Mouse (Mus musculus): Measurements from ENCODE around the gene Tex45.
A peak's percentile ranks its signal among the peaks of the same experiment; 100 is the strongest.

Tex45 gene

DNA sequence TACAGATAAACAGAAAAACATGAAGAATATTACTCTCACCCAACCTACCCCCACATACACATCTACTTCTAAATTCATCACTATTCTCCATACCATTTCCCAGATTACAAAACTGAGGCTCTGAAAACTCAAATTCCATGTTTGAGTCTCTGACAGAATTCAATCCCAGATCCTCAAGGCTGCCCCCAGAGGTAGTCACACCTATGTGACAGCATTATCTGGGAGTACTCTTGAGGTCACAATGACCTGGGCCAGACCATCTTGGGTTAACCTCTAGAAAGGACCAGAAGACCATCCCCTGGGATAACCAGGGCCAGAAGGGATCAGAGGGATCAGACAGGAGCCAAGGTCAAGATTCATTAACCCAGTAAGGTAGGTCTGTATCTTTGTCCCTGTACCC is at the start of gene Tex45:
Tex45 (plus strand) TSS at position 301 of the 400 bp plus-strand sequence.
- DNase-seq (ENCODE audit: extremely low spot score, low read depth, low spot score), result no peak

DNA sequence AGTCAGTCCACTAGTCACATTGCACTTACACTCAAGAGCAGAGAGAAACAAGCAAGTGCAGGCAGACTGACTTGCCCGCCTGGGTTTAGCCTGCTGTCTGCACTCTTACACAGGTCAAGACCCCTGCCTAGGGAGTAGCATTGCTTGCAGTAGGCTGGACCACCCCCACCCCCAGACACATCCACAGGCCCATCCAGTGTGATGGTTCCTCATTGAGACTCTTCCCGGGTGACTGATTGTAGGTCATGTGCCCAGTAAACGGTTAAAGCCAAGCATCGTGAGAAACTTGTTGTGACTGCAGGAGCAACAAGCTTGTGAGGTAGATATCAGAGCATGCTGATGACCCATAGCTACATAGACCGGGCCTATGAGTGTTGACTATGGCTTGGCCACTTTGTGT is 49.2 kb upstream of the Tex45 start:
- DNase-seq (ENCODE audit: extremely low spot score, low read depth, low spot score), result no peak

DNA sequence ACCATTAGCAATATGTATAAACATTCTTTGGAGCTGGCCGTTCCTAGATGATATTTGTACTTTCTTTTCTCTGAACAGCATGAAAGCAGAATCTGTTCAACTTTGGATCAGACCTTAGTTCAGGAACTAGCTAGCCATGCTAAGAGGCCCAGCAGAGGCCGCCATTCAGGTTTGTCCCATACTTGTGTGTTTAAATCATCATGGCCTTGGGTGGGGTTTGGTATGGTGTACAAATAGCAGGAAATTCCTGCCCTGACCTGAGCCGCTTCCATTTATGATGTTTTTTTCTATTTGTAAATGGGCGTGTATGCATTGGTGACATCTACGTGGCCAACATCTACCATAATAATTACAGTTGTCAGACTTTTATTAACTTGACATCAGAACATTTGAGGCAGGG is 45.4 kb upstream of the Tex45 start:
- no peak for DNase-seq (ENCODE audit: extremely low spot score, low read depth, low spot score)

DNA sequence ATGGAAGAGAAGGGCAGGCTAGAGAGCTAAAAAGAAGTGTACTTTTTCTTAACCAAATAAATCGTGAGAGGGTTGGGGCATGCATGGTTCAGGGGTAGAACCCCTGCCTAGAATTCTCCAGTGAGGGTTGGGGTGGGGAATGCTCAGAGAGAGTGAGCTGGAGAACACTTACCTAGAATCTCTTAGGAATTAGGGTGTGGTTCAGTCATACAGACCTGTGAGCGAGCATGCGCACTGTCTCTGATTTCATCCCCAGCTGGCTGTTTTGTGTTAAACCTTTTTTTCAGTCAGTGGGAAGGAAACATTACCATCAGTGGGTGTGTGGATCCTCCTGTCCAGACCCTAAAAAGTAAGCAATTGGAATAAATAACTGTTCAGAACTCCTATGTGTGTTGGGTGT is 44.5 kb upstream of the Tex45 start:
- DNase-seq (ENCODE audit: extremely low spot score, low read depth, low spot score), result no peak

DNA sequence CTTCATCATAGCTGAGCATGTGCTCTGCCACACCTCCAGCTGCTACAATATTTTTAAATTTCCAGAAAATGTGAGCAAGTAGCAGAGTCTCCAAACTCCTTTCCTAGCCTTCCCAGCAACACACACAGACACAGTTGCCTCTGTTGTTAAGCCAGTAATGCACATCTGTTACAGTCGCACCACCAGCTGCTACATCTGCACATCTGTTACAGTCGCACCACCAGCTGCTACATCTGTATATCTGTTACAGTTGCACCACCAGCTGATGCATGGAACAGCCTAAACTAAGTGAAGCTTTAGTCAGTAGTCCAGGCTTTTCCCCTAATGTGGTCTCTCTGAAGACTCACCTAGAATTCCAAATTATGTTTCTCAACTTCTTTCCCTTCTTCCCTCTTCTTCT is 42.2 kb upstream of the Tex45 start:
- no peak for DNase-seq (ENCODE audit: extremely low spot score, low read depth, low spot score)

DNA sequence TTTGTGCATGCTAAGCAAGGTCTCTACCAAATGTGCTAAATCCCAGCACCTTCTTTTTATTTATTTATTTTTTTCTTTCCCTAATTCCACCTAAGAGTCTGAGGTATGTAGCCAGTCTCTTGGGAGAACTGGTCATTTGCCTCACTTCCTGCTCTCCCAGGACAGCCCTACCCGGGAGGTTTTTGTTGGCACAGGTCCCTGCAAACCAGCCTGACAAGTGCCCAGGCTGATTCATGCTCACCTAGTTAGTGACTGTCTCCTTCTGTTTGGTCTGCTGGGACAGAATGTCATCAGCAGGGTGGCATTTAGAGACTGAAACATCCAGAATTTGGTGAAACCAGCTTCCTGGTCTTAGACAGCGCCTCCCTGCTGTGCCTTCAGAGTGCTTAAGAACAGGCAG is 40.7 kb upstream of the Tex45 start:
- DNase-seq (ENCODE audit: extremely low spot score, low read depth, low spot score), result no peak

DNA sequence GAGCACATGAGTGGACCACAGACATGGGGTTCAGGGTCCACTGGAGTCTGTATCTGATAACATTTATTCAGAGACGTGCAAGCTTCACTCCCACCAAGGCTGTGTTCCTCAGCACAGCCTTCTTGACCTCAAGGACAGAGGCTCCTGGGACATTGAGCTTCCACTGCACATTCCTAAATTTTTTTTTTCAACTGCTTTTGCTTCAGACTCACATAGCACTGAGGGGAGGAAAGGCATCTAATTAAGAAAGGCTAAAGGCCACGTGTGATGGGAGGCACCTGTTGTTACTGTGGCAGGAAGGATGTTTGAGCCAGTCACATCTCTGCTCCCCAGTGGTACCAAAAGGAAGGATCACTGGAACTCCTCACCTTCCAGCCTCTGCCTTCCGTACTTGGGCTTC is 39.5 kb upstream of the Tex45 start:
- no peak for DNase-seq (ENCODE audit: extremely low spot score, low read depth, low spot score)

DNA sequence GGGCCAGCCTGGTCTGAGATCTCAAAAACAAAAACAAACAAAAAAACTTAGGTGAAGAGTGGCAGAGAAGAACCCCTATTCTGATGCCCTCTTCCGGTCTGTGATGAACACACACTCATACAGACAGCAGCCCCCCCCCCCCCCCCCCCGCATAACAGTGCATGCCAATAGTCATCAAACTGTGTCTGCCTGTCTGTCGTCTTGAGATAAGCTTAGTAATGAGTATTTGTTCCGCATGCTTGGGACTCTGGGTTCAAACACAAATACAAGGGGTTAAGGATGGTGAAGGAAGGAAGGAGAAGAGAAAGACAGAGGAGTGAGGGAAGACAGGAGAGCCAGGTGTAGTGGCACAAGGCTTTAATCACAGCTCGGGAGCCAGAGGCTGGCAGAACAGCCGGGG is 34.2 kb upstream of the Tex45 start:
- DNase-seq (ENCODE audit: extremely low spot score, low read depth, low spot score), result no peak

DNA sequence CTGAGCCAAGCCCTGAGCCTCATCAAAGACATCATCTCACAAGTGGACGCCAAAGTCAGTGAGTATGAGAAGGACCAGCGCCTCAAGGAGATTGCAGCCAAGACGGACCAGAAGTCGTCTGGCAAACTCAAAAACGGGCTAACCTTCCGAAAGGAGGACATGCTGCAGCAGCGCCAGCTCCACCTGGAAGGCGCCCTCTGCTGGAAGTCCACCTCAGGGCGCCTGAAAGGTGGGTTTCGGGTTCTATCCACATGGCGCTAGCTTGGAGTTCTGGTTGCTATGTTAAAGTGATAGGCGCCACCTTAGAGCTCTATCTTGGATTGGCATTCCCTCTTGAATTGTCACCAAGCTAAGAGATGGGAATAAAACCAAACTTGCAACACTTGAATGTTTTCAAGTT is 31.2 kb upstream of the Tex45 start:
- no peak for DNase-seq (ENCODE audit: extremely low spot score, low read depth, low spot score)

DNA sequence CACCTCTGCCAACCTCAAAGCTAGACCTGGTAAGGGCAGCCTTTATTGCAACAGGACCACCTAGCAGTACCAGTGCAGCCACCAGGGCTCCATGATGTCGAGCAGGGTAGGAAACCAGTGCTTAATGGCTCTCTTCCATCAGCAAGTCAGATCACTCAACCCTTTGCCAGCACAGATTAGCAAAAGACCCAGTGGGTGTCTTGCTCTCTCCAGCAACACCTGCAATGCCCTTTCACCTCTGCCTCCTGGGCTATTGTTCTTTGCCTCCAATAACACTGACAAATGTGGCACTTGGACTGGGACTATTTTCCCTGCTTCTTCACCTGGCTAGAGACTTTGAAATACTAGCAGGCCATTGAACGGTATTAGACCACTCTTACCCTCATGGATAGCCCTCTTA is 21.4 kb upstream of the Tex45 start:
- no peak for DNase-seq (ENCODE audit: extremely low spot score, low read depth, low spot score)

DNA sequence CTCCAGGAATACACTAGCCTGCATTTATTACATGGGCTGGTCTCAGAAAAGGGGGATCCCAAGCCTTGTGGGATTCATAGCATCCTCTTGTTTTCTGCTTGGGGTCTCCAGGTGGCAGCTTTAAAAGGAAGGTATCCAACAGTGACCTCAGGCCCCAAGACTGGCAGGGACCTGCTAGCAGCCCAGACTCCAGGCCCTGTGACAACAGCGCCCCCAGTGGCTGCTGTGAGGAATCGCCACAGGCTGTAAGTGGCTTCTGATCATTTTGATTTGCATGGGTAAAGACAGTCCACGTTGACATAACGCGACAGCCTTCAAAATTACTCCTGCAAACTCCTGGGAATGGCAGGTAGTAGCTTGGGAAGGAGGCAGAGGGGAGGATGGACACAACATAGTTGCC is 20.0 kb upstream of the Tex45 start:
- peak; percentile 14 for DNase-seq (ENCODE audit: extremely low spot score, low read depth, low spot score)

DNA sequence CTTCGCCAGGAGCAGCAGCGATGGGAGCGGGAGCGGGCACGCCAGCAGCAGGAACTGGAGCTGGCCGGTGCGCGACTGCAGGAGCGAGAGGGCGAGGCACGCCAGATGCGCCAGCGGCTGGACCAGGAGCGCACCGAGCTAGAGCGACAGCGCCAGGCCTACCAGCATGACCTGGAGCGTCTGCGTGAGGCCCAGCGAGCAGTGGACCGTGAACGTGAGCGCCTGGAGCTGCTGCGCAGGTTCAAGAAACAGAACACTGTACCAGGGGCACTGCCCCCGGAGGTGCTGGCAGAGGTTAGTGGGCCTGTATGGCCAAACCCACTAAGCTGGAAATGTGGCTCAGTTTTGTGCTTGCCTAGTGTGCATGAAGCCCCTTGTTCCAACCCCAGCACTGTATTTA is 18.7 kb upstream of the Tex45 start:
- DNase-seq (ENCODE audit: extremely low spot score, low read depth, low spot score), result no peak

DNA sequence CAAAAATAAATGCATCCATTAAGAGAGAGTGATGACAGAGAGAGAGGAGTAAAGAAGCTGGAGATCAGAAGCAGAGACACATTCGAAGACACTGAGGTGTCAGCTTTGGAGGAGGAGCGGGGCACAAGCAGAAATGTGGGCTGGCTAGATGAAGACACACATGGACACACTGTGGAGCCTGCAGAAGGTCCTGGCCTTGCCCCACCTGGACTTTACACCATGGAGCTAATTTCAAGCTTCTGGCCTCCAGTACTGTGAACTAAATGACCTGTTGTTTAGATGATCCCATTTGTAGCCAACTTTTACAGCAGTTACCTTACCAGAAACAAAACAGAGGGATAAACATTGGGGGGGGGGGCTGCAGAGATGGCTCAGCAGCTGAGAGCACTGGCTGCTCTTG is 7.4 kb upstream of the Tex45 start:
- DNase-seq (ENCODE audit: extremely low spot score, low read depth, low spot score), result no peak

DNA sequence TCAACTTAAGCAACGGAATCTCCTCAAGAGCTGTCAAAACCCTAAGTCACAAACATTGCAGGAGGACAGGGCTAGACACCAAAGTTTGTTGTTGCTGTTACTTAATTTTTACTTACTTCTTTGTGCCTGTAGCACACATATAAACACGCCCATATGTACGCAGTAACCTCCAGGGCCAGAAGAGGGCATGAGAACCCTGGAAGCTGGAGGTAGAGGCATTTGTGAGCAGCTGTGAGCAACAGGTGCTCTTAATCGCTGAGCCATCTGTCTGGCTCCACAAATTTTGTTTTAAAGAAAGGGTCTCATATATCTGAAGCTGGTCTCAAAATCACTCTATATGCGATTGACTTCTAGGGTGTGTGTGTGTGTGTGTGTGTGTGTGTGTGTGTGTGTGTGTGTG is 6.4 kb upstream of the Tex45 start:
- DNase-seq (ENCODE audit: extremely low spot score, low read depth, low spot score), result peak; percentile 49

DNA sequence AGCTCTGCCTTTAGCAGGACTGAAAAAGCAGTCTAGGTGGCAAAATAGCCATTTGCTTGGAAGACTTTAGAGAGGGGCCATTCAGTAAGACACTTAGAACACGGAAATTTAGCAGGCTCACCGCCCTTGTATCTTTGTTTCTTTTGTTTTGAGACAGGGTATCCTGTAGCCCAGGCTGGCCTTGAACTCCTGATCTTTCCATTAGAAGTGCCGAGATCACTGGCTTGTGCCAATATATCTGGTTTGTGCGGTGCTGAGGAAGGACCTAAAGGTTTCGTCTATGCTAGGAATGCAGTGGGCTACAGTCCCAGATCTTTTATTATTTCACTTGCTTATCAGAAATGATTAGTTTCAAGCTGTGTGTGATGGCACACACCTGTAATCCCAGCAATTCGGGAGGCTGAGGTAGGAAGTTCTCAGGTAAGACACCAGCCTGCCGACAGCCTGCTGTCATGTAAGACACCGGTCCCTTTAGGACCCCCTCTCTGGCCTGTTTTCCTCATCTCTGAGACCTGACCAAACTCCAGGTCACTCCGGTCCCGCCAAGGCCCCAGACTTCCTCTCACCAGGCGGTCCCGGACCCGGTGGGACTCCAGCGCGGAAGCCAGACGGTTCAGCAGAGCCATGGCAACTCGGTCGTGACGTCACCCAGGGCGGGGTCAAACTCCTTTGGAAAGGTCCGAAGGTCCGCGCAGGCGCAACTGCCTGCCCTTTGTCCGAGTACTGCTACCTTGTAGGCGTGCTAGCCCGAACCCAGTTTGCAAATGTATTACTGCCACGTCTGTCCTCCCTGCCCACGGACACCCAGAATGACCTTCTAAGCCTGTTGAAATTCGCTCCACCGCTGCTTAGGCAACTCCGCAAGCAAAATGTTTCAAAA is 3.4 kb upstream of the Tex45 start, which contains the start of gene Pex11g:
Pex11g (minus strand) TSS at position 675 of the 880 bp plus-strand sequence.
- peak; percentile 97 for DNase-seq (ENCODE audit: extremely low spot score, low read depth, low spot score)

DNA sequence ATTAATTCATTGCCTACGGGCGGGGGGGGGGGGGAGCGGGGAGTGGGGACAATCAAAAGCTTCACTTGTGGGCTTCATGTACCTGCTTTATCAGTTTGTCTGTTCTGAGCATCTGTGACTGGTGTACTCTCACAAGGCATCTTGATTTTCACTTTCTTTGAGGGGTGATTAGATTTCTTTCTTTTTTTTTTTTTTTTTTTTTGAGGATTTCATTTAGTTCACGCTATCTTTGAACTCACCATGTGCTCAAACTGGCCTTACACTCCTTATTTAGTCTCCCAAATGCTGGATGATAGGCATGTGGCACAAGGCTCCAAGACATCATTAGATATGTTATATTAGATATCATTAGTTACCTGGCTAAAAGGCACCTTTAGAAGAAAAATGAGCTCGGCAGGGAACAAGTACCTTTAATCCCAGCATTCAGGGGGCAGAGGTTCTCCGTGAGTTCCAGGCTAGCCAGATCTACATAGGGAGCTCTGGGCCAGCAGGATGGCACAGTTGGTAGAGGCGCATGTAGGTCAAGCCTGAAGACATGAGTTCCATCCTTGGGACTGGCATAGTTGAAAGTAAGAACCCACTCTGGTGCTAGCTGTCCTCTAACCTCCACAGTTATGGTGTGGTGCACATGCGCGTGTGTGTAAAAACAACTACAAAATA is 2.6 kb upstream of the Tex45 start:
- DNase-seq (ENCODE audit: extremely low spot score, low read depth, low spot score), result no peak

DNA sequence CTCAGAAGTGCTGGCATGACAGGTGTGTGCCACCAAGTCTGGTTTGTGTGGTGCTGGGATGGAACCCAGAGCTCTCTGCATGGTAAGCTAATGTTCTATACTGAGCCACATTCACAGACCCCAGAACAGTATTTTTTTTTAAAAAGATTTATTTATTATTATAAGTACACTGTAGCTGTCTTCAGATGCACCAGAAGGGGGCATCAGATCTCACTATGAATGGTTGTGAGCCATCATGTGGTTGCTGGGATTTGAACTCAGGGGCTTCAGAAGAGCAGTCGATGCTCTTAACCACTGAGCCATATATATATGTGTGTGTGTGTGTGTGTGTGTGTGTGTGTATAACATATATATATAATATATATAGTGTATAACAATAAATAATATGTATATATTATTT is 1.8 kb upstream of the Tex45 start:
- DNase-seq (ENCODE audit: extremely low spot score, low read depth, low spot score), result no peak

DNA sequence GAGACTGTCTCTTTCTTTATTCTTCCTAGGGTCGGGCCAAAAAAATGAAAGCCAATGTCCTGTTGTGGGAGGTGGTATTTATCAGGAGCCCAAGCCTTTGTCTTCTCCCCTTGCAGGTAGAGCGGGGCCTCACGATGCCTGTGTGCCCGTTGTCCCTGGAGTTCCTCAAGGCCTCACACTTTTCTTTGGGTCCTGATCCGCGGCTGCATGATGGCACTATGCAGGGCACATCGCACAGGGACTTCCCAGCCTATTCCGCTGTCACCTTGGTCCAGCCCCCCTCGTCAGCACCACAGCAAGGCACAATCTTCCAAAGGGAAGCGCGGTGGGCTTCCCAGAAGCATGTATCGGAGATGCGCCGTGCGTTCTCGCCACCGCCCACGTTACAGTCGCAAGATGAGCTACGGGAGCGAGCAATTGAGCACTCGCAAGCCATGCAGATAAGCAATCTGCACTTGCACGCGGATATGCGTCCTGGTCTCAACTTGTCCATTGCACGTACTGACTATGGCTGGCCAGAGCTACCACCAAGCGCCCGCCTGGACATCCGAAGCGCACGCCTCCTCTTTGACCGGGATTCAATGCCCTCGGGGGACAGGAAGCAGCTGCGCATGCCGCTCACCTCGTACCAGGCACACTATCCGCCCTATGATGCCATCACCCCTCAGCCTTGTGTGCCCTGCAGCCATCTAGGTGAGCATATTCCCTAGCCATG is 5.2 kb downstream of the Tex45 start:
- no peak for DNase-seq (ENCODE audit: extremely low spot score, low read depth, low spot score)

DNA sequence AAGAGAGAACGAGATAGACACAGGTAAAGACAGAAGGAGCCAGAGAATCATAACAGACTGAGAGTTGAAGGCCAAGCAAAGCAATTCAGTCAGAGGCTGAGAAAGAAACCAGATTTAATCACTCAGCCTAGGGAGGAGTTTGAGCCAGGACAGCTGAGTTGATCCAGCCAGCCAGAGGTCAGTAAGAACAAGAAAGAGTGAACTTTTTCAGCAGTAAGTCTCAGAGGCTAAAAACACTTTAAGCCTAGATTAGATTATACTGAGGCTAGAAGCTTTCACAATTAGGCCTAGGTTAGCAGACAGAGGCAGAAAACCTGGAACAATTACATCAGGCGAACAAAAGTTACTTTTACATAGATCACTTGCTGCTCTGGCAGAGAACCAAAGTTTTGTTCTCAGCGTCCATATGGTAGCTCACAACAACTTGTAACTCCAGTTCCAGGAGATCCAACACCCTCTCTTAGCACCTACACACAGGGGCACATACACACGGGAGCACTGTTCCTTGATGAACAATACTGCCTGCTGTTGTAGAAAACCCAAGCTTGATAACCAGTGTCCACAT is 9.6 kb downstream of the Tex45 start:
- no peak for DNase-seq (ENCODE audit: extremely low spot score, low read depth, low spot score)

DNA sequence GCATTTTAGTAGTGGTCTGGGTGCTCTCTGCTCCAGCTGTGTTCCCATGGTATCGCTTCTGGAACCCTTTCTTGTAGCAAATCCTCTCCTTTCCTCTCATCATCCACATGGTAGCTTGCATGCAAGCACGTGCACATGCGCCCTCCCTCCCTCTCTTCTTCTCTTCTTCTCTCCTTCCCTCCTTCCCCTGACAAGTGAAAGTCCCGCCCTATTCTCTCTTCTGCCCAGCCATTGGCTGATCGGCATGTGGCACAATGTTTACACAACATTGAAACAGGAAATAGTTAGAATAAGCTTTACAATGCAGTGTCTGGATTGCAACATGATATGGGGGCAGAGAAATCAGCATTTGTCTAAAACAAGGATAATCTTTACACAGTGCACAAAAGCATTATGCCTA is 10.9 kb downstream of the Tex45 start:
- DNase-seq (ENCODE audit: extremely low spot score, low read depth, low spot score), result no peak

DNA sequence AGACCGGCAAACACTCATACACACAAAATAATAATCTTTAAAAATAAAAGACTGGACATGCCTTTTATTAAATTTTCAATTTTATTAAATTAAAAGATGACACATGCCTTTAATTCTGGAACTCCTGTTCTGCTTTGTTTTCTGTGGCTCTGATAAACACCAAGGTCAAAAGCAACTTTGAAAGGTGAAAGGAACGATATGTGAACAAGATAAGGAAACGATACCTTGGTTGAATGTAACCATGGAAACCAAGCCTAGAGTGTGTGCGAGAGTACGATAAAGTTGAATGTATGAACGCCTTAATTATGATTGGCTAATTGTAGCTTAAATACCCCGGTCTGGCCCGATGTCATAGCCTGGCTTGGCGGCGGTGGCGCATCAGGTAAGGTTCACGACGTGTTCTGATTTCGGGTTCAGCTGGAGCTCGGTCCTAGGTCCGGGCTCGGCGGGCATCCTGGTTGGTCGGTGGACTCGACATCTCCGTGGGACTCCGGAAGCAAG is 11.6 kb downstream of the Tex45 start:
- no peak for DNase-seq (ENCODE audit: extremely low spot score, low read depth, low spot score)

Measured in hindlimb bud, embryonic 11.5 days (tissue).